Mouse (Mus musculus) MEL (cell line): ENCODE measurements around the gene Trip11. TPM values are rescaled to one million over a fixed set of nuclear protein-coding genes. Genes with fewer than 3 reads are reported as not detected.

ENCODE experiments used
- DNase-seq: peaks from one replicate; pipeline ENCODE4 v3.0.0; 2011; ENCODE audit warnings: low read depth, low spot score
- H3K27ac ChIP-seq: 2 replicates; pipeline ENCODE4 v1.5.1; 2012; ENCODE audit warnings: low read depth, mild to moderate bottlenecking, control low read depth, low read length, moderate library complexity; ENCODE audit not compliant: control insufficient read depth
- H3K27me3 ChIP-seq, 2 experiments: fragments of 150-350 bp in 1 of 2; sonication (generic) in 1 of 2; 2 replicates each; pipeline ENCODE4 v1.6.1; 2012; ENCODE audit warnings: low read length in 2 of 2, mild to moderate bottlenecking in 2 of 2, improper control_type of control experiment in 1 of 2, moderate library complexity in 1 of 2; ENCODE audit not compliant: insufficient read depth in 2 of 2, control insufficient read depth in 1 of 2
- H3K36me3 ChIP-seq, 2 experiments: 2 replicates each; pipeline ENCODE4 v1.6.1; 2012 to 2014; ENCODE audit warnings: low read length in 2 of 2, improper control_type of control experiment in 1 of 2, inconsistent platforms in 1 of 2, mild to moderate bottlenecking in 1 of 2; ENCODE audit not compliant: insufficient read depth in 2 of 2, control insufficient read depth in 1 of 2
- H3K4me1 ChIP-seq, 2 experiments: fragments of 150-350 bp in 1 of 2; sonication (generic) in 1 of 2; 2 replicates each; pipeline ENCODE4 v1.6.1; 2012; ENCODE audit warnings: low read length in 2 of 2, improper control_type of control experiment in 1 of 2, mild to moderate bottlenecking in 1 of 2; ENCODE audit not compliant: insufficient read depth in 2 of 2, control insufficient read depth in 1 of 2
- H3K4me3 ChIP-seq, 2 experiments: fragments of 150-350 bp in 1 of 2; sonication (generic) in 1 of 2; 2 replicates each; pipeline ENCODE4 v1.5.1; 2012; ENCODE audit warnings: low read depth in 2 of 2, low read length in 2 of 2, mild to moderate bottlenecking in 2 of 2, moderate library complexity in 2 of 2, control low read depth in 1 of 2, improper control_type of control experiment in 1 of 2; ENCODE audit not compliant: control insufficient read depth in 1 of 2, insufficient read depth in 1 of 2
- H3K79me2 ChIP-seq: 2 replicates; pipeline ENCODE4 v1.6.1; 2012; ENCODE audit warnings: mild to moderate bottlenecking, low read length, moderate library complexity; ENCODE audit not compliant: control insufficient read depth, poor library complexity, insufficient read depth
- H3K9ac ChIP-seq: 2 replicates; pipeline ENCODE4 v1.6.1; 2012; ENCODE audit warnings: low read depth, mild to moderate bottlenecking, control low read depth, low read length, moderate library complexity; ENCODE audit not compliant: control insufficient read depth, poor library complexity, severe bottlenecking
- H3K9me3 ChIP-seq: fragments of 150-350 bp; sonication (generic); replicated peaks from 2 replicates; pipeline ENCODE4 v1.6.1; 2012; ENCODE audit warnings: mild to moderate bottlenecking, low read length, improper control_type of control experiment, moderate library complexity; ENCODE audit not compliant: insufficient read depth
- BHLHE40 ChIP-seq: IDR thresholded peaks from 2 replicates; pipeline ENCODE4 v1.6.1; 2012; ENCODE audit warnings: low read depth, mild to moderate bottlenecking, inconsistent platforms, low read length, improper control_type of control experiment, borderline replicate concordance
- CHD2 ChIP-seq: IDR thresholded peaks from 2 replicates; pipeline ENCODE4 v1.6.1; 2011; ENCODE audit warnings: low read length, improper control_type of control experiment
- CTCF ChIP-seq, 3 experiments: IDR thresholded peaks in 2 of 3; conservative IDR thresholded peaks in 1 of 3; 2 replicates each; pipeline ENCODE4 v1.5.1; 2011 to 2012; ENCODE audit warnings: low read length in 3 of 3, low read depth in 2 of 3, mild to moderate bottlenecking in 2 of 3, improper control_type of control experiment in 1 of 3, inconsistent platforms in 1 of 3, mixed read lengths in 1 of 3, moderate library complexity in 1 of 3; ENCODE audit not compliant: control insufficient read depth in 1 of 3, insufficient read depth in 1 of 3, poor library complexity in 1 of 3, severe bottlenecking in 1 of 3
- E2F4 ChIP-seq: IDR thresholded peaks from 2 replicates; pipeline ENCODE4 v1.6.1; 2011; ENCODE audit warnings: low read depth, low read length, improper control_type of control experiment, borderline replicate concordance
- ETS1 ChIP-seq: IDR thresholded peaks from 2 replicates; pipeline ENCODE4 v1.6.1; 2012; ENCODE audit warnings: low read depth, mild to moderate bottlenecking, inconsistent platforms, low read length, improper control_type of control experiment, moderate library complexity
- GATA1 ChIP-seq: IDR thresholded peaks from 2 replicates; pipeline ENCODE4 v1.6.1; 2011; ENCODE audit warnings: low read depth, low read length, improper control_type of control experiment
- KAT2A ChIP-seq: conservative IDR thresholded peaks from 2 replicates; pipeline ENCODE4 v1.6.1; 2012; ENCODE audit warnings: low read depth, low read length, improper control_type of control experiment, inconsistent platforms
- MAFK ChIP-seq: IDR thresholded peaks from 2 replicates; pipeline ENCODE4 v1.6.1; 2011; ENCODE audit warnings: low read depth, mild to moderate bottlenecking, low read length, improper control_type of control experiment, borderline replicate concordance
- MAX ChIP-seq: IDR thresholded peaks from 2 replicates; pipeline ENCODE4 v1.6.1; 2011; ENCODE audit warnings: low read length, improper control_type of control experiment
- MEF2A ChIP-seq: IDR thresholded peaks from 2 replicates; pipeline ENCODE4 v1.6.1; 2014; ENCODE audit warnings: low read depth, mild to moderate bottlenecking, inconsistent platforms, low read length, improper control_type of control experiment; ENCODE audit not compliant: poor library complexity, insufficient replicate concordance, severe bottlenecking; ENCODE audit errors: extremely low read depth
- MXI1 ChIP-seq: IDR thresholded peaks from 2 replicates; pipeline ENCODE4 v1.6.1; 2011; ENCODE audit warnings: mild to moderate bottlenecking, low read depth, low read length, improper control_type of control experiment
- NELFE ChIP-seq: IDR thresholded peaks from 2 replicates; pipeline ENCODE4 v1.6.1; 2011; ENCODE audit warnings: low read depth, low read length, improper control_type of control experiment
- NRF1 ChIP-seq: IDR thresholded peaks from 2 replicates; pipeline ENCODE4 v1.6.1; 2014; ENCODE audit warnings: low read depth, mild to moderate bottlenecking, inconsistent platforms, low read length, improper control_type of control experiment, moderate library complexity; ENCODE audit not compliant: poor library complexity, insufficient read depth, severe bottlenecking
- POLR2AphosphoS2 ChIP-seq: IDR thresholded peaks from 2 replicates; pipeline ENCODE4 v1.6.1; 2011; ENCODE audit warnings: low read length, improper control_type of control experiment
- RAD21 ChIP-seq: IDR thresholded peaks from 2 replicates; pipeline ENCODE4 v1.6.1; 2011; ENCODE audit warnings: mild to moderate bottlenecking, low read depth, low read length, improper control_type of control experiment
- RCOR1 ChIP-seq: IDR thresholded peaks from 2 replicates; pipeline ENCODE4 v1.6.1; 2012; ENCODE audit warnings: low read depth, mild to moderate bottlenecking, inconsistent platforms, low read length, improper control_type of control experiment
- SMC3 ChIP-seq: IDR thresholded peaks from 2 replicates; pipeline ENCODE4 v1.6.1; 2011; ENCODE audit warnings: low read depth, low read length, improper control_type of control experiment
- ZNF384 ChIP-seq: IDR thresholded peaks from 2 replicates; pipeline ENCODE4 v1.6.1; 2012; ENCODE audit warnings: low read depth, mild to moderate bottlenecking, inconsistent platforms, low read length, improper control_type of control experiment
- polyA plus RNA-seq, 2 experiments: library from polyadenylated mRNA; stranded (reverse) in 1 of 2; unstranded in 1 of 2; fragments of >175 nt in 1 of 2; fragments of >200 nt in 1 of 2; gene quantifications; 2 replicates each; pipeline versions ENCODE4 v1.2.1 to v1.2.4; 2012; ENCODE audit warnings: low replicate concordance in 2 of 2, low read depth in 1 of 2; ENCODE audit not compliant: insufficient read length in 2 of 2, insufficient read depth in 1 of 2, missing spikeins in 1 of 2
- total RNA-seq: library from RNA; depleted of rRNA; stranded (reverse); fragments of 300-350 nt; gene quantifications from 2 replicates; pipeline ENCODE4 v1.2.3, GENCODE M21; 2012

Gene Trip11
- total and polyA plus RNA-seq, 3 experiments: 7.6 to 10.4 TPM; not detected in 1

- Histone ChIP-seq H3K36me3 (peaks cover 0 to 21% of the 10 kb centered on the region in 2 experiments; a peak in 2 of 4 replicates), H3K4me1 (no peaks in the 10 kb centered on the region), H3K4me3 (no peak overlapping the region), H3K27me3 (no peaks in the 10 kb centered on the region), H3K79me2 (no peaks in the 10 kb centered on the region; the same call in 1 of the 2 replicates), H3K27ac (no peak overlapping the region), H3K9ac (no peak overlapping the region), H3K9me3 (no peaks in the 10 kb centered on the region)
- no peak for TF ChIP-seq BHLHE40
- TF ChIP-seq CHD2: no peak
- peak; percentile 56 for TF ChIP-seq RAD21
- TF ChIP-seq ZNF384: peak; percentile 93
- TF ChIP-seq MAFK: no peak
- TF ChIP-seq RCOR1: no peak
- TF ChIP-seq NRF1: no peak
- TF ChIP-seq ETS1: no peak
- TF ChIP-seq CTCF (IDR thresholded peaks at IDR 0.05 in 2 of 3, conservative IDR thresholded peaks at IDR 0.05 in 1 of 3; ENCODE audit: control insufficient read depth in 1 of 3, insufficient read depth in 1 of 3, low read depth in 2 of 3, low read length in 3 of 3, poor library complexity in 1 of 3, severe bottlenecking in 1 of 3): peak in 2 of 3 experiments; percentile 33 to 65; a peak in 3 of 6 replicates
- TF ChIP-seq POLR2AphosphoS2: no peak
- TF ChIP-seq MAX: no peak
- peak; percentile 57 for TF ChIP-seq SMC3
- peak; percentile 61 for DNase-seq
Observed at GRCm38 (mm10) chr12:101875107-101875506, 38.0 kb downstream of the Trip11 start.

- no peak overlapping the region for H3K4me3 ChIP-seq
- no peaks in the 10 kb centered on the region for H3K9me3 ChIP-seq
- H3K79me2 ChIP-seq: no peaks in the 10 kb centered on the region
- no peak overlapping the region for H3K9ac ChIP-seq
- peaks cover 0 to 14% of the 10 kb centered on the region in 2 experiments; a peak in 2 of 4 replicates for H3K36me3 ChIP-seq
- H3K4me1 ChIP-seq: no peaks in the 10 kb centered on the region
- no peak for DNase-seq
- H3K27me3 ChIP-seq: no peaks in the 10 kb centered on the region
- no peak for TF ChIP-seq MEF2A
- TF ChIP-seq NELFE: no peak
- no peak for TF ChIP-seq KAT2A
- no peak for TF ChIP-seq GATA1
- TF ChIP-seq RAD21: no peak
- TF ChIP-seq E2F4: no peak
- no peak for TF ChIP-seq MXI1
- H3K27ac ChIP-seq: no peak overlapping the region
Observed at GRCm38 (mm10) chr12:101862286-101862964, 50.6 kb downstream of the Trip11 start.
